Mouse (Mus musculus) CH12.LX (cell line): ENCODE data around the gene Smco2. TPM values are rescaled to one million over a fixed set of nuclear protein-coding genes. Genes with fewer than 3 reads are reported as not detected.

Experiments used
- DNase-seq: peaks from one replicate; pipeline ENCODE4 v3.0.0-alpha.2; 2013; ENCODE audit errors: extremely low read depth
- H3K27ac ChIP-seq: 2 replicates; pipeline ENCODE4 v1.5.1; 2012; ENCODE audit warnings: low read depth, mild to moderate bottlenecking, control low read depth, moderate library complexity; ENCODE audit not compliant: insufficient read depth
- H3K27me3 ChIP-seq: replicated peaks from 2 replicates; pipeline ENCODE3; 2012; ENCODE audit warnings: inconsistent platforms
- H3K36me3 ChIP-seq, 2 experiments: replicated peaks in 1 of 2; 2 replicates each; pipeline versions ENCODE3 to v1.6.1; 2012; ENCODE audit warnings: inconsistent platforms in 1 of 2, low read length in 1 of 2, mild to moderate bottlenecking in 1 of 2, mixed read lengths in 1 of 2, moderate library complexity in 1 of 2; ENCODE audit not compliant: control insufficient read depth in 1 of 2, insufficient read depth in 1 of 2
- H3K4me1 ChIP-seq, 2 experiments: 2 replicates each; pipeline ENCODE4 v1.6.1; 2012; ENCODE audit warnings: inconsistent platforms in 1 of 2, moderate library complexity in 1 of 2; ENCODE audit not compliant: insufficient read depth in 2 of 2, control insufficient read depth in 1 of 2
- H3K4me2 ChIP-seq: 2 replicates; pipeline ENCODE4 v1.6.1; 2012; ENCODE audit warnings: low read depth, mild to moderate bottlenecking, control low read depth; ENCODE audit not compliant: poor library complexity, insufficient read depth, severe bottlenecking
- H3K4me3 ChIP-seq, 3 experiments: fragments of 150-350 bp in 1 of 3; sonication (generic) in 1 of 3; replicated peaks in 1 of 3; 2 replicates each; pipeline versions ENCODE3 to v1.5.1; 2011 to 2012; ENCODE audit warnings: low read depth in 2 of 3, low read length in 2 of 3, mild to moderate bottlenecking in 2 of 3, moderate library complexity in 2 of 3, control low read depth in 1 of 3, improper control_type of control experiment in 1 of 3, inconsistent platforms in 1 of 3, mixed read lengths in 1 of 3; ENCODE audit not compliant: poor library complexity in 1 of 3
- H3K79me2 ChIP-seq: replicated peaks from 2 replicates; pipeline ENCODE4 v1.6.1; 2012; ENCODE audit warnings: mild to moderate bottlenecking, moderate library complexity; ENCODE audit not compliant: control insufficient read depth, poor library complexity, insufficient read depth, severe bottlenecking; ENCODE audit errors: extremely low read depth
- H3K9ac ChIP-seq: 2 replicates; pipeline ENCODE4 v1.6.1; 2012; ENCODE audit warnings: low read depth, mild to moderate bottlenecking, control low read depth, moderate library complexity; ENCODE audit not compliant: insufficient read depth
- H3K9me3 ChIP-seq: replicated peaks from 2 replicates; pipeline ENCODE3; 2012; ENCODE audit warnings: low read length, inconsistent platforms, mixed read lengths
- BHLHE40 ChIP-seq: IDR thresholded peaks from 2 replicates; pipeline ENCODE4 v1.6.1; 2011; ENCODE audit warnings: mild to moderate bottlenecking, low read depth, low read length, improper control_type of control experiment
- CHD2 ChIP-seq: IDR thresholded peaks from 2 replicates; pipeline ENCODE4 v1.6.1; 2011; ENCODE audit warnings: low read length, improper control_type of control experiment
- E2F4 ChIP-seq: IDR thresholded peaks from 2 replicates; pipeline ENCODE4 v1.6.1; 2011; ENCODE audit warnings: low read depth, low read length, improper control_type of control experiment; ENCODE audit not compliant: insufficient replicate concordance
- ELF1 ChIP-seq: IDR thresholded peaks from 2 replicates; pipeline ENCODE4 v1.6.1; 2014; ENCODE audit warnings: low read depth, mild to moderate bottlenecking, inconsistent platforms, low read length, improper control_type of control experiment
- ETS1 ChIP-seq: conservative IDR thresholded peaks from 2 replicates; pipeline ENCODE4 v1.6.1; 2012; ENCODE audit warnings: low read depth, mild to moderate bottlenecking, inconsistent platforms, low read length, improper control_type of control experiment, moderate library complexity
- GABPA ChIP-seq: IDR thresholded peaks from 2 replicates; pipeline ENCODE4 v1.6.1; 2012; ENCODE audit warnings: low read depth, low read length, improper control_type of control experiment, inconsistent platforms; ENCODE audit not compliant: insufficient replicate concordance
- HCFC1 ChIP-seq: IDR thresholded peaks from 2 replicates; pipeline ENCODE4 v1.6.1; 2012; ENCODE audit warnings: low read depth, mild to moderate bottlenecking, inconsistent platforms, low read length, improper control_type of control experiment
- JUN ChIP-seq: IDR thresholded peaks from 2 replicates; pipeline ENCODE4 v1.6.1; 2011; ENCODE audit warnings: low read depth, mild to moderate bottlenecking, low read length, improper control_type of control experiment, moderate library complexity; ENCODE audit not compliant: insufficient read depth
- JUND ChIP-seq: conservative IDR thresholded peaks from 2 replicates; pipeline ENCODE4 v1.6.1; 2011; ENCODE audit warnings: low read depth, low read length, improper control_type of control experiment
- KAT2A ChIP-seq: IDR thresholded peaks from 2 replicates; pipeline ENCODE4 v1.6.1; 2012; ENCODE audit warnings: low read length, improper control_type of control experiment, inconsistent platforms; ENCODE audit not compliant: insufficient replicate concordance
- MAFK ChIP-seq: IDR thresholded peaks from 2 replicates; pipeline ENCODE4 v1.6.1; 2011; ENCODE audit warnings: low read length, improper control_type of control experiment; ENCODE audit not compliant: insufficient replicate concordance
- MAZ ChIP-seq: IDR thresholded peaks from 2 replicates; pipeline ENCODE4 v1.6.1; 2012; ENCODE audit warnings: low read depth, mild to moderate bottlenecking, inconsistent platforms, low read length, improper control_type of control experiment, moderate library complexity
- MEF2A ChIP-seq: IDR thresholded peaks from 2 replicates; pipeline ENCODE4 v1.6.1; 2014; ENCODE audit warnings: low read depth, mild to moderate bottlenecking, inconsistent platforms, low read length, improper control_type of control experiment, borderline replicate concordance
- MXI1 ChIP-seq: IDR thresholded peaks from 2 replicates; pipeline ENCODE4 v1.6.1; 2011; ENCODE audit warnings: mild to moderate bottlenecking, low read depth, low read length, improper control_type of control experiment
- RAD21 ChIP-seq: IDR thresholded peaks from 2 replicates; pipeline ENCODE4 v1.6.1; 2011; ENCODE audit warnings: low read depth, mild to moderate bottlenecking, low read length, improper control_type of control experiment, moderate library complexity
- SIN3A ChIP-seq: IDR thresholded peaks from 2 replicates; pipeline ENCODE4 v1.6.1; 2012; ENCODE audit warnings: low read length, improper control_type of control experiment, inconsistent platforms
- SMC3 ChIP-seq: IDR thresholded peaks from 2 replicates; pipeline ENCODE4 v1.6.1; 2011; ENCODE audit warnings: low read depth, low read length, improper control_type of control experiment
- TBP ChIP-seq: conservative IDR thresholded peaks from 2 replicates; pipeline ENCODE4 v1.6.1; 2011; ENCODE audit warnings: low read depth, low read length, improper control_type of control experiment
- TCF12 ChIP-seq: IDR thresholded peaks from 2 replicates; pipeline ENCODE4 v1.6.1; 2014; ENCODE audit warnings: low read depth, mild to moderate bottlenecking, inconsistent platforms, low read length, improper control_type of control experiment
- ZC3H11A ChIP-seq: IDR thresholded peaks from 2 replicates; pipeline ENCODE4 v1.6.1; 2012; ENCODE audit warnings: low read depth, mild to moderate bottlenecking, inconsistent platforms, low read length, improper control_type of control experiment
- ZKSCAN1 ChIP-seq: IDR thresholded peaks from 2 replicates; pipeline ENCODE4 v1.6.1; 2012; ENCODE audit warnings: low read depth, inconsistent platforms, low read length, improper control_type of control experiment, borderline replicate concordance
- ZNF384 ChIP-seq: IDR thresholded peaks from 2 replicates; pipeline ENCODE4 v1.6.1; 2012; ENCODE audit warnings: low read depth, low read length, improper control_type of control experiment, inconsistent platforms
- dilution Hi-C: fragments of 300-500 bp; cut with MboI; formaldehyde crosslinking; loops from 2 replicates; pipeline ENCODE4 v1.14.3; 2020; ENCODE audit warnings: low sequenced_read_pairs; ENCODE audit not compliant: extremely low pct_unique_long_range_greater_than_20kb, extremely low pct_ligation_motif_present
- in situ Hi-C: fragments of 300-500 bp; cut with MboI; formaldehyde crosslinking; loops from 3 replicates; pipeline ENCODE4 v1.14.3; 2019; ENCODE audit warnings: low sequenced_read_pairs, low pct_ligation_motif_present, low pct_unique_long_range_greater_than_20kb, mixed read lengths
- polyA plus RNA-seq: library from polyadenylated mRNA; unstranded; fragments of >175 nt; gene quantifications from 2 replicates; pipeline ENCODE4 v1.2.1, GENCODE M21; 2012; ENCODE audit warnings: low read depth; ENCODE audit not compliant: insufficient read length
- total RNA-seq, 2 experiments: library from RNA; depleted of rRNA; stranded (reverse); fragments of 300-350 nt in 1 of 2; fragments of >200 nt in 1 of 2; gene quantifications; 2 replicates each; pipeline ENCODE4 v1.2.3; 2012 to 2014

Smco2 gene
- total and polyA plus RNA-seq, 3 experiments: not detected

GRCm38 (mm10) chr6:146879856-146880255 lies 30.0 kb downstream of the Smco2 start:
- no peak for DNase-seq
- in situ Hi-C loops (no loop called here), dilution Hi-C loops (no loop called here)
- Histone ChIP-seq H3K79me2 (no peaks in the 10 kb centered on the region), H3K27ac (no peak overlapping the region), H3K4me2 (no peak overlapping the region), H3K36me3 (no peaks in the 10 kb centered on the region), H3K4me3 (no peak overlapping the region), H3K9me3 (peaks cover 10% of the 10 kb centered on the region), H3K27me3 (no peaks in the 10 kb centered on the region), H3K4me1 (no peaks in the 10 kb centered on the region), H3K9ac (no peak overlapping the region)
- TF ChIP-seq TCF12: no peak

GRCm38 (mm10) chr6:146880296-146880695 lies 30.4 kb downstream of the Smco2 start:
- no peak overlapping the region for H3K27ac ChIP-seq
- no peaks in the 10 kb centered on the region for H3K36me3 ChIP-seq
- no peak overlapping the region for H3K9ac ChIP-seq
- in situ Hi-C loops (no loop called here), dilution Hi-C loops (no loop called here)
- H3K4me2 ChIP-seq: no peak overlapping the region
- no peak for DNase-seq
- no peaks in the 10 kb centered on the region for H3K79me2 ChIP-seq
- TF ChIP-seq MEF2A: no peak
- TF ChIP-seq JUN: no peak
- TF ChIP-seq CHD2: no peak
- TF ChIP-seq HCFC1: no peak
- no peak for TF ChIP-seq RAD21
- no peak for TF ChIP-seq MAFK
- TF ChIP-seq ZNF384: no peak
- peaks cover 10% of the 10 kb centered on the region for H3K9me3 ChIP-seq
- H3K4me1 ChIP-seq: no peaks in the 10 kb centered on the region
- H3K4me3 ChIP-seq: no peak overlapping the region
- H3K27me3 ChIP-seq: no peaks in the 10 kb centered on the region

DNA sequence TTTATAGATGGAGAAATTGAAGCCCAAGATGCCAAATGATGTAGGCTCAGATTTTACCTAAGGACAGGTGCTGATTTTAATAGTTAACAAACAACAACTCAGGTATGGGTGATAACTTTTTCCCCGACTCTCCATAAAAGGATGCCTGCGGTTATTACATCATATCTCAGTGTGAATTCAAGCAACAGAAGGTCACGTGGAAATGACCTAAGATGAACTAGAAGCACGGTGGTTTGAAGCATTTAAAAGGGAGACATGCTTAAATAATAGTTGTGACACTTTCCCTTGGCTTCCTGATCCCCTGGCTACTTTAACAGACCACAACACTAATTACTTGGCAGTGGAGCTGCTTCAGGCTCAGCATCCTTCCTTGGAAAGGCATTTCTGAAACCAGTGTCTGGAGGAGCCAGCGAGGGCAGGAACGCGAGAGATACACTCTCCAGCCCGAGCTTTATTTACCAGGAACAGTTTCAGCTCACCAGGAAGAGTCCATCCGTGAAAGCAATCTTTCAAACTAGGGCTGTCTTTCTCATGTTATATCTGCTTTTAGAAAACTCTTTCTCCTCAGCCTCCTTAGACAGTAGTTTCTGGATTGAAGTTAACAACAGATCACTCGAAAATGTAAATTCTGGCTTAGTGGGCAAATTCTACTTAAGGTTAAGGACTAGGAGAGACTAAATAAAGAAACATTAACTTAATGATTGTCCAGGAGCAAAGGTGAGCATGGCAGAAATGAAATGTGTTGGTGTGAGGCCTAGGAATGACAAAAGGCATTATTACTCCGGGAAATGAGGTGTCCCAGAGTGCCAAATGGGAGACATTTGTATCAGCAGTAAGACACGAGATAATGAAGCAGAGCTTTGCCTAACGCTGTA lies 32.2 kb downstream of the Smco2 start:
- H3K4me2 ChIP-seq: no peak overlapping the region
- no peak overlapping the region for H3K27ac ChIP-seq
- H3K27me3 ChIP-seq: no peaks in the 10 kb centered on the region
- DNase-seq: no peak
- H3K9ac ChIP-seq: no peak overlapping the region
- dilution Hi-C loops (no loop called here), in situ Hi-C loops (no loop called here)
- H3K4me3 ChIP-seq: no peak overlapping the region
- peaks cover 0 to under 1% of the 10 kb centered on the region in 2 experiments; a peak in 1 of 4 replicates for H3K4me1 ChIP-seq
- no peaks in the 10 kb centered on the region for H3K36me3 ChIP-seq
- no peaks in the 10 kb centered on the region for H3K79me2 ChIP-seq
- peaks cover 6% of the 10 kb centered on the region for H3K9me3 ChIP-seq
- TF ChIP-seq GABPA (no peak), CHD2 (no peak), RAD21 (no peak), SIN3A (no peak), ELF1 (no peak), ETS1 (no peak), SMC3 (no peak), MAZ (no peak), JUND (no peak), E2F4 (no peak), MXI1 (no peak), JUN (no peak), BHLHE40 (no peak), TBP (no peak), ZC3H11A (no peak), KAT2A (no peak), ZKSCAN1 (no peak)
